ENCODE assay signal across 8 mouse cellular contexts in genomic region chr10:75954381-75954811, GRCm38 (mm10). TPM values are rescaled to one million over a fixed set of nuclear protein-coding genes. Genes with fewer than 3 reads are reported as not detected.
DNase-seq lines count a peak whose midpoint lies in the region; ATAC-seq and TF ChIP-seq lines count a peak whose summit lies in the region.

Gm5134 (plus strand) TSS chr10:75954514.

- no peak within 1 kb of the TSS; the same call in 1 of the 2 replicates for H3K27ac ChIP-seq in embryonic facial prominence, embryonic 10.5 days (replicated peaks)
- H3K27ac ChIP-seq in intestine, postnatal 0 days (ENCODE audit: low read depth, low read length): no peak within 1 kb of the TSS

- peak within 1 kb of the TSS; percentile 58 for H3K4me3 ChIP-seq in erythroblast, embryonic 14.5 days (replicated peaks)
- peak within 1 kb of the TSS; percentile 45 for H3K4me3 ChIP-seq in embryonic facial prominence, embryonic 10.5 days
- H3K4me3 ChIP-seq in intestine, postnatal 0 days (ENCODE audit: low read depth, low read length): no peak within 1 kb of the TSS

- peak within 1 kb of the TSS; percentile 43 for H3K4me2 ChIP-seq in intestine, postnatal 0 days (replicated peaks; ENCODE audit: low read depth)

- ATAC-seq in erythroblast, adult 5-6 weeks (replicated peaks; ENCODE audit: low FRiP score, poor library complexity, severe bottlenecking): no peak
- no peak for ATAC-seq in intestine, postnatal 0 days

- no peaks in the 10 kb centered on the region for H3K9me3 ChIP-seq in erythroblast, embryonic 14.5 days (ENCODE audit: control insufficient read depth, low read length)
- no peaks in the 10 kb centered on the region for H3K9me3 ChIP-seq in embryonic facial prominence, embryonic 10.5 days
- no peaks in the 10 kb centered on the region for H3K9me3 ChIP-seq in intestine, postnatal 0 days (ENCODE audit: control insufficient read depth)

- TF ChIP-seq CTCF in intestine, postnatal 0 days (IDR thresholded peaks at IDR 0.05; ENCODE audit: low read depth): no peak

- WGBS in embryonic facial prominence, embryonic 10.5 days: 27% methylated on average over 20 of the region's 20 CpGs
- WGBS in intestine, postnatal 0 days: 37% methylated on average over 20 of the region's 20 CpGs

- H3K9ac ChIP-seq in intestine, postnatal 0 days (ENCODE audit: low read depth, low read length): no peak within 1 kb of the TSS

- H3K36me3 ChIP-seq in erythroblast, embryonic 14.5 days (ENCODE audit: control insufficient read depth): no peaks in the 10 kb centered on the region
- no peaks in the 10 kb centered on the region for H3K36me3 ChIP-seq in embryonic facial prominence, embryonic 10.5 days (replicated peaks)
- no peaks in the 10 kb centered on the region for H3K36me3 ChIP-seq in intestine, postnatal 0 days (ENCODE audit: control insufficient read depth, insufficient read depth)

- no peak for DNase-seq in embryonic facial prominence, embryonic 10.5 days (ENCODE audit: low spot score)
- peak; percentile 52 for DNase-seq in naive thymus-derived CD4-positive, alpha-beta T cell, adult 2 months (ENCODE audit: low read depth)
- DNase-seq in left cerebral cortex, adult 8-10 months (ENCODE audit: low spot score in 2 of 2): no peak
- DNase-seq in cerebellum, postnatal 36 days: no peak
- DNase-seq in kidney, postnatal 36 days: no peak

- H3K4me1 ChIP-seq in erythroblast, embryonic 14.5 days (ENCODE audit: control insufficient read depth): peaks cover 22% of the 10 kb centered on the region
- H3K4me1 ChIP-seq in embryonic facial prominence, embryonic 10.5 days: peaks cover 27% of the 10 kb centered on the region
- no peaks in the 10 kb centered on the region for H3K4me1 ChIP-seq in intestine, postnatal 0 days (replicated peaks; ENCODE audit: control insufficient read depth, insufficient read depth, low read length)

- H3K27me3 ChIP-seq in erythroblast, embryonic 14.5 days (ENCODE audit: control insufficient read depth): peaks cover 41% of the 10 kb centered on the region
- peaks cover 17% of the 10 kb centered on the region for H3K27me3 ChIP-seq in embryonic facial prominence, embryonic 10.5 days (replicated peaks; ENCODE audit: low read depth, poor library complexity, severe bottlenecking)
- H3K27me3 ChIP-seq in intestine, postnatal 0 days (replicated peaks; ENCODE audit: control insufficient read depth, insufficient read depth, low read length): peaks cover 10% of the 10 kb centered on the region; the same call in 1 of the 2 replicates

RNA-seq across cellular contexts. Expression of gene Gm5134, which starts in this region (rescaled TPM):
- polyA plus RNA-seq in erythroblast, embryonic 14.5 days (2012): not detected in 2 replicates
- not detected in 2 replicates for total RNA-seq in erythroblast, adult 5-6 weeks (2015; ENCODE audit: low replicate concordance)
- 1.3 TPM in 1 of 2 replicates, not detected in the other for total RNA-seq in erythroblast, adult 5-6 weeks (2017; ENCODE audit: low replicate concordance)
- polyA plus RNA-seq in embryonic facial prominence, embryonic 10.5 days (2016; fragmentation: Nextera tagmentation; extraction: Ambion mirVana): 0.10 TPM in 1 of 2 replicates, not detected in the other
- polyA plus RNA-seq in intestine, postnatal 0 days (2015; fragmentation: Nextera tagmentation; extraction: Ambion mirVana): not detected in 2 replicates
- total RNA-seq in left cerebral cortex, adult 8-10 months (2022): under 1 TPM in 1 of 4 experiments, not detected in 3; 0.27 TPM
